Mouse (Mus musculus): ENCODE data around the gene Park7. TPM values are rescaled to one million over a fixed set of nuclear protein-coding genes. Genes with fewer than 3 reads are reported as not detected.

Gene Park7
- polyA plus RNA-seq, 1 experiment, result 284 TPM

DNA sequence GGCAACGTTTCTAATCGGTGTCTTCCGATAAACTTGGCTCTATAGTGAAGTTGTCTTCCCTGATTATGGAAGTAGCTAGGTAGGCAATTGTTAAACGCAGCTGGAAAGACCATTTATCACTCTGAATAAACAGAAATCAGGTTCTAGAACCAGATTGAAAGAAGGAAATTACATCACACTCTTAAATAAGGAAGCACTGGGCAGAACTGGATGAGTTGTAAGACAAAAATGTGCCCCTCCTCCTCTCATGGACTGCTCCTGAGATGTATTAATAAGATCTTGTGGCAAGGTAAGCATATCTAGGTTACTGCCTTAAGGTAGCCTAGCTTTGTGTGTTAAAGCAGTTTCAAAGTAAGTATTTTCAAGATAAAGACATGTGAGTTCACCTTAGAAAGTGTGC lies 53.7 kb downstream of the Park7 start:
- H3K4me3 ChIP-seq (ENCODE audit: insufficient read depth, low read length), result no peak overlapping the region
- no peak for TF ChIP-seq CTCF (IDR thresholded peaks at IDR 0.05; ENCODE audit: extremely low read depth, insufficient read depth, low read length)
- no peak for TF ChIP-seq POLR2A (IDR thresholded peaks at IDR 0.05; ENCODE audit: extremely low read depth, insufficient read depth, low read length)

DNA sequence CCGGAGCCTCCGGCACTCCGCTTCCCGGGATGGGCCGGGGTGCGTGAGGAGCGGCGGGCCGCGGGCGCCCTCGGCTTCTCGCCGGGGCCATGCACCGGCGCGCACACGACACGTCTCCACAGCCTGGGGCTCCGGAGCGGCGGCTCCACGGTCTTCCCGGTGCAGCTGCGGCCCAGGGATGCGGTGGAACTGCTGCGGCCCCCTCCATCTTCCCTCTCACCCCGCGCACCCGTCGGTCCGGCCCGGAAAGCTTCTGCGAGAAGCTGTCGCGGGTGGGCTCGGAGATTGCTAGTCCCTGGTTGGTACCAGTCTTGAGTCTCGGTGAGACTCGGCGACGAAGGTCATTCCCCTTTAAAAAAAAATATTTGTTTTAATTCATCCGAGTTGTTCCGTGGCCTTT lies 58.9 kb downstream of the Park7 start:
- Histone ChIP-seq H3K4me1 (ENCODE audit: control insufficient read depth, insufficient read depth, low read length) (peaks cover 5% of the 10 kb centered on the region), H3K4me3 (ENCODE audit: insufficient read depth, low read length) (peak overlapping the region; percentile 32), H3K27ac (ENCODE audit: insufficient read depth, low read length) (peak overlapping the region; percentile 2; the same call in 1 of the 2 replicates)
- no peak for TF ChIP-seq POLR2A (IDR thresholded peaks at IDR 0.05; ENCODE audit: extremely low read depth, insufficient read depth, low read length)
- no peak for TF ChIP-seq CTCF (IDR thresholded peaks at IDR 0.05; ENCODE audit: extremely low read depth, insufficient read depth, low read length)

More for the DNA sequence above, 53.7 kb downstream of the Park7 start:
- no peak overlapping the region for H3K27ac ChIP-seq (ENCODE audit: insufficient read depth, low read length)
- peaks cover 7% of the 10 kb centered on the region for H3K4me1 ChIP-seq (ENCODE audit: control insufficient read depth, insufficient read depth, low read length)

DNA sequence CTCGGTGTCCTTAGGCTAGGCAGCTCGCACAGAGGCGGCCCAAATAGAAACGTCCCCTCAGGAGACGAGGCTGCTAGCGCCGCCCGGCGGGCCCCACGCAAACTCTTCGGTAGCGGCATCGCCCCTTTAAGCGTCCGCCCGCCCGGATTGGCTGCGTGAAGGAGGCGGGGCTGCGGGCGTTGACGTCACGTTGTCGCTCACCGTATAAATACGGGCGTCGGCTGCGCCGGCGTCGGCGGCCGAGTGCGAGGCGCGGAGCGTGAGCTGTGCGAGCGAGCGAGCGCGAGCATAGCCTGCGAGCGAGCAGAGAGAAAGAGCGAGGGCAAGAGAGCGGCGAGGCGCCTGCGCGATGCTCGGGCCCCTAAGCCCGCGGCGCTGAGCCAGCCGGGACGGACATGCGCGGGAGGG lies 59.4 kb downstream of the Park7 start:
- H3K4me1 ChIP-seq (ENCODE audit: control insufficient read depth, insufficient read depth, low read length), result peaks cover 5% of the 10 kb centered on the region
- TF ChIP-seq POLR2A (IDR thresholded peaks at IDR 0.05; ENCODE audit: extremely low read depth, insufficient read depth, low read length), result peak; percentile 99
- TF ChIP-seq CTCF (IDR thresholded peaks at IDR 0.05; ENCODE audit: extremely low read depth, insufficient read depth, low read length), result 0 out of 2 replicates have a peak, but pooled peaks have one; percentile 29
- H3K4me3 ChIP-seq (ENCODE audit: insufficient read depth, low read length), result peak overlapping the region; percentile 32
- H3K27ac ChIP-seq (ENCODE audit: insufficient read depth, low read length), result 0 out of 2 replicates have a peak overlapping the region, but pooled peaks have one; percentile 2

DNA sequence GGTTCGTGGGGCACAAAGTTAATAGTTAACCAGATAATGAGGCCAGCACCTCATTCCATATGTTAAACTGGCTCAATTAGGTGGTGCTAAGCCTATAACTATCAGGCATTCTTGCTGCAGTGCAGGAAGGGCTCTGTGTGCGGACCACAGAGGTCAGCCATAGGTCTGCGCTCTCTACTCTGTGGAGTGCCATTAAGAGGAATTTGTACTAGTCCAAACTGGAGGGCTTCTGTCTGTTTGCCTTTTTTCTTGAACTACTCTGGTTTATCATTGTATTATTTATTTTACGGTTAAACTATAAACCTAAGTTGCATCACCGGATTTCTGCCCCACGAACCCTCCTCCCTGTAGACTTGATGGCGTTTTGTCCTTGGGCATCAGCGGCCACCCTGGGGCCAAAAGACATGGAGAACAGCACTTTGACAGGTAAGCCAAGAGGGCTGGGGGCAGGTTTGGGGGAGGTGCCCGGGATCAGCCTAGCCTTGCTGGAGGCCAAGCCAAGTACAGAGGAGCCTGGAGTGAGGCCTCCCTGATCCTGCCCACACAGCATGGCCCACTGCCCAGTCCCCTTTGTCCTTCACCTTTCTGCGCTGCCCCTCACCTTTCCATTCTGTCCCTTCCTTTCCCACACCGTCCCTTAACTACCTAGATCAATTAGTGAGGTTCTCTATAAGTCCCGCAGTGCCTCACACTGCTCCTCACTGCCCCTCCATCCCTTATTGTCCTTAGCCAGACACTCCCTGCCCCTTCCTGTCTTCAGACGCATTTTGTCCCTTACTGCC lies 60.4 kb downstream of the Park7 start, which contains the start of gene Errfi1:
Errfi1 (plus strand) TSS at position 240 of the 782 bp plus-strand sequence.
- peaks cover 4% of the 10 kb centered on the region for H3K4me1 ChIP-seq (ENCODE audit: control insufficient read depth, insufficient read depth, low read length)
- TF ChIP-seq CTCF (IDR thresholded peaks at IDR 0.05; ENCODE audit: extremely low read depth, insufficient read depth, low read length), result no peak
- no peak for TF ChIP-seq POLR2A (IDR thresholded peaks at IDR 0.05; ENCODE audit: extremely low read depth, insufficient read depth, low read length)
- no peak within 1 kb of the TSS for H3K27ac ChIP-seq (ENCODE audit: insufficient read depth, low read length)
- peak within 1 kb of the TSS; percentile 32 for H3K4me3 ChIP-seq (ENCODE audit: insufficient read depth, low read length)

DNA sequence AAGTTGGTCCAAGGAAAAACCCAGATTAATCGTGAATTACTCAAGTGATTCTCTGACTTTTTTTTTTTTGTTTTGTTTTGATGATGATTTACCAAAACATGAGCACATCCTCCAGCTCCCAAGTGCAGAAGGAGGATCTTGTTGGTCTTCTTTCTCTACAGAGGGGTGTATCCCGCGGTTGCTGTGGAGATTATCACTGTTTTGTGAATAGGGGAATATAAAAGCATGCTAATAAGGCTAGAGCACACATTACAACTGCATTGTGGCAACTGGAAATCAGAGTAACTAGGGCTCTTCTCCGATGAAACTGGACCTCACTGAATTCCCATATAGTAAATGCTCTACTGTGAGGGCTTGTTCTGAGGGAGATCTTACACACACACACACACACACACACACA lies 61.8 kb downstream of the Park7 start:
- TF ChIP-seq CTCF (IDR thresholded peaks at IDR 0.05; ENCODE audit: extremely low read depth, insufficient read depth, low read length), result no peak
- TF ChIP-seq POLR2A (IDR thresholded peaks at IDR 0.05; ENCODE audit: extremely low read depth, insufficient read depth, low read length), result no peak
- peaks cover 2% of the 10 kb centered on the region for H3K4me1 ChIP-seq (ENCODE audit: control insufficient read depth, insufficient read depth, low read length)
- H3K27ac ChIP-seq (ENCODE audit: insufficient read depth, low read length), result no peak overlapping the region
- H3K4me3 ChIP-seq (ENCODE audit: insufficient read depth, low read length), result no peak overlapping the region

DNA sequence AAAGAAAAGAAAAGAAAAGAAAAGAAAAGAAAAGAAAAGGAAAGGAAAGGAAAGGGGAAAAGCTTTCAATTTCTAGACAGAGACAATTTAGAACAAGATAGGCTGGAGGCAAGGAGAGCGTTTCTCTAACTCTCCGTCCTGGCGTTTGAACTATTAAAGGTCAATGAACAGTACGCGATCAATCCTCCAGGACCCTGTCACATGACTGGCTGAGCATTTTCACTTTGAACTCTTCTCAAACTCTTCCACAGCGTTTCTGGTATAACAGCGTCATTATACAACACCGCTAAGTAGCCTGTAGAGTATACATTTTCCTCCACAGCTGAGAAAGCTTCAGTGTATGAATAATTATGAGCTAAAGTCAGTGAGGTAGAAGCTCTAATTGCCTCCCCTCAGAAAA lies 62.2 kb downstream of the Park7 start:
- TF ChIP-seq CTCF (IDR thresholded peaks at IDR 0.05; ENCODE audit: extremely low read depth, insufficient read depth, low read length) (no peak), POLR2A (IDR thresholded peaks at IDR 0.05; ENCODE audit: extremely low read depth, insufficient read depth, low read length) (no peak)
- H3K4me1 ChIP-seq (ENCODE audit: control insufficient read depth, insufficient read depth, low read length), result peaks cover 2% of the 10 kb centered on the region
- no peak overlapping the region for H3K27ac ChIP-seq (ENCODE audit: insufficient read depth, low read length)
- H3K4me3 ChIP-seq (ENCODE audit: insufficient read depth, low read length), result no peak overlapping the region

DNA sequence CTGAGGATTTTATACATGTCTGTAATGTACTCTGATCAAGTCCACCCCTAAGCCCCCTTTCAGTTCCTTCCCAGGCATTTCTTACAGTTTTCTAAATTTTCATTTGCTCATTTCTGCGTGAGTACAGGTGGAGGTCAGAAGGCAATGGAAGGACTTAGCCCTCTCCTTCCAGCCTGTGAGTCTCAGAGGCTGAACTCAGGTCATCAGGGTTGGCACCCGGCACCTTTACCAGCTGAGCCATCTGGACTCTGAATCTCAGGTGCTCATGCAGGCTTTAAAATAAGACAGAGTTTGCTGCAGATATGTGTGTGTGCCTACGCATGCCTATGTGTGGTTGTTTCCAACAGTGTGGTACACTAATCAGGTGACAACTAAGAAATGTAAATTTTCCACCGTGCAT lies 63.3 kb downstream of the Park7 start:
- no peak overlapping the region for H3K27ac ChIP-seq (ENCODE audit: insufficient read depth, low read length)
- no peak overlapping the region for H3K4me3 ChIP-seq (ENCODE audit: insufficient read depth, low read length)
- TF ChIP-seq CTCF (IDR thresholded peaks at IDR 0.05; ENCODE audit: extremely low read depth, insufficient read depth, low read length) (no peak), POLR2A (IDR thresholded peaks at IDR 0.05; ENCODE audit: extremely low read depth, insufficient read depth, low read length) (no peak)
- no peaks in the 10 kb centered on the region for H3K4me1 ChIP-seq (ENCODE audit: control insufficient read depth, insufficient read depth, low read length)

DNA sequence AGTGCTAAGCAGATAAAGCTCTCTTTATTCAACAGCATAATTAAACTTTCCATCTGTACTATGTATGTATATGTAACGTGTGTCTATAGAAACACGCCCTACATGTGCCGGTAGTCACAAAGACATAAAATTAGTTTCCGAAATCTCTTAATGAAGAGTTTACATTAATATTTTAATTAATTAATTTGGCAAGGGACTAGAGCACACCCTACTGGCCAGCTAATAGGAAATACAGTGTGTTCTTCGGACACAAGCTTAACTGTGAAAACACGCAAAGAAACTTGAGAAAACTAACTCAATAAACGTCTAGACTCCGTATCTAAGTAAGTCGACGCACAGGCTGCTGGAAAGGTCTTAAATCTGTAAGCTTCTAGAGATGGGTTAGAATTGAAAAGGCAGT lies 64.3 kb downstream of the Park7 start:
- H3K4me3 ChIP-seq (ENCODE audit: insufficient read depth, low read length), result no peak overlapping the region
- peak; percentile 9; the same call in 1 of the 2 replicates for TF ChIP-seq CTCF (IDR thresholded peaks at IDR 0.05; ENCODE audit: extremely low read depth, insufficient read depth, low read length)
- no peak for TF ChIP-seq POLR2A (IDR thresholded peaks at IDR 0.05; ENCODE audit: extremely low read depth, insufficient read depth, low read length)
- no peak overlapping the region for H3K27ac ChIP-seq (ENCODE audit: insufficient read depth, low read length)
- no peaks in the 10 kb centered on the region for H3K4me1 ChIP-seq (ENCODE audit: control insufficient read depth, insufficient read depth, low read length)

Other genes starting within 250 kb of the Park7 start
- 21.6 and 22.5 TPM in 2 replicates for gene Errfi1, start 60.5 kb downstream of the Park7 start, polyA plus RNA-seq (2012; rRNA removed)
- 0.71 and 0.74 TPM in 2 replicates for gene Tnfrsf9, start 125 bp upstream of the Park7 start, polyA plus RNA-seq (2012; rRNA removed)
- gene Uts2, start 82.7 kb upstream of the Park7 start, polyA plus RNA-seq (2012; rRNA removed), result not detected in 2 replicates
- gene Per3, start 130.2 kb upstream of the Park7 start, polyA plus RNA-seq (2012; rRNA removed), result 42.8 and 48.1 TPM in 2 replicates
- 52.2 and 54.8 TPM in 2 replicates for gene Vamp3, start 143.5 kb upstream of the Park7 start, polyA plus RNA-seq (2012; rRNA removed)
- gene Gm13090, start 175.1 kb upstream of the Park7 start, polyA plus RNA-seq (2012; rRNA removed), result not detected in 2 replicates

All from cortical plate, adult 2 months (tissue).